Mouse (Mus musculus) kidney, postnatal 36 days (tissue): ENCODE results near the gene Col6a5.

Experiments
- DNase-seq, 2 experiments: peaks; one replicate each; pipeline ENCODE4 v3.0.0; 2021 to 2022; ENCODE audit warnings: mixed read lengths in 2 of 2

Col6a5 gene

GRCm38 (mm10) chr9:105960533-105960932 lies at the start of gene Col6a5:
Col6a5 (minus strand) TSS chr9:105960643.
- peak; percentile 47 to 68 for DNase-seq

GRCm38 (mm10) chr9:105997955-105998354 lies 37.5 kb upstream of the Col6a5 start:
- no peak for DNase-seq

GRCm38 (mm10) chr9:105992425-105992824 lies 32.0 kb upstream of the Col6a5 start:
- DNase-seq = no peak

GRCm38 (mm10) chr9:105990099-105990498 lies 29.7 kb upstream of the Col6a5 start:
- no peak for DNase-seq

- DNase-seq = no peak
Measured at GRCm38 (mm10) chr9:105989468-105989867, 29.0 kb upstream of the Col6a5 start.

- peak; percentile 5 to 8 for DNase-seq
Measured at GRCm38 (mm10) chr9:105988096-105988495, 27.7 kb upstream of the Col6a5 start.

- no peak for DNase-seq
Measured at GRCm38 (mm10) chr9:105984931-105985519, 24.6 kb upstream of the Col6a5 start.

GRCm38 (mm10) chr9:105978479-105978878 lies 18.0 kb upstream of the Col6a5 start:
- no peak for DNase-seq

GRCm38 (mm10) chr9:105976871-105977270 lies 16.4 kb upstream of the Col6a5 start:
- no peak for DNase-seq

GRCm38 (mm10) chr9:105976314-105976713 lies 15.9 kb upstream of the Col6a5 start:
- DNase-seq = no peak

GRCm38 (mm10) chr9:105973736-105974135 lies 13.3 kb upstream of the Col6a5 start:
- DNase-seq = no peak

GRCm38 (mm10) chr9:105972031-105972430 lies 11.6 kb upstream of the Col6a5 start:
- no peak for DNase-seq

- DNase-seq = no peak
Measured at GRCm38 (mm10) chr9:105971351-105971894, 11.0 kb upstream of the Col6a5 start.

- no peak for DNase-seq
Measured at GRCm38 (mm10) chr9:105970901-105971300, 10.5 kb upstream of the Col6a5 start.

- DNase-seq = no peak
Measured at GRCm38 (mm10) chr9:105967976-105968375, 7.5 kb upstream of the Col6a5 start.

GRCm38 (mm10) chr9:105959116-105959515 lies 1.3 kb downstream of the Col6a5 start:
- no peak for DNase-seq

- DNase-seq = no peak
Measured at GRCm38 (mm10) chr9:105949755-105950154, 10.7 kb downstream of the Col6a5 start.

GRCm38 (mm10) chr9:105947577-105947976 lies 12.9 kb downstream of the Col6a5 start:
- DNase-seq = no peak

- peak in 1 of 2 experiments; percentile 4 for DNase-seq
Measured at GRCm38 (mm10) chr9:105933816-105934215, 26.6 kb downstream of the Col6a5 start.

- no peak for DNase-seq
Measured at GRCm38 (mm10) chr9:105929287-105929686, 31.2 kb downstream of the Col6a5 start.

- DNase-seq = no peak
Measured at GRCm38 (mm10) chr9:105928406-105929071, 31.9 kb downstream of the Col6a5 start.

GRCm38 (mm10) chr9:105923659-105924058 lies 36.8 kb downstream of the Col6a5 start:
- DNase-seq = no peak

GRCm38 (mm10) chr9:105915186-105915585 lies 45.3 kb downstream of the Col6a5 start:
- no peak for DNase-seq

GRCm38 (mm10) chr9:105910166-105910565 lies 50.3 kb downstream of the Col6a5 start:
- no peak for DNase-seq
